Mouse (Mus musculus) yolk sac, embryonic 10.5 days (tissue): ENCODE data around the gene Zfp629.

Experiments used
- DNase-seq: peaks from one replicate; pipeline ENCODE4 v3.0.0-alpha.2; 2017; ENCODE audit warnings: low spot score

Gene Zfp629

DNA sequence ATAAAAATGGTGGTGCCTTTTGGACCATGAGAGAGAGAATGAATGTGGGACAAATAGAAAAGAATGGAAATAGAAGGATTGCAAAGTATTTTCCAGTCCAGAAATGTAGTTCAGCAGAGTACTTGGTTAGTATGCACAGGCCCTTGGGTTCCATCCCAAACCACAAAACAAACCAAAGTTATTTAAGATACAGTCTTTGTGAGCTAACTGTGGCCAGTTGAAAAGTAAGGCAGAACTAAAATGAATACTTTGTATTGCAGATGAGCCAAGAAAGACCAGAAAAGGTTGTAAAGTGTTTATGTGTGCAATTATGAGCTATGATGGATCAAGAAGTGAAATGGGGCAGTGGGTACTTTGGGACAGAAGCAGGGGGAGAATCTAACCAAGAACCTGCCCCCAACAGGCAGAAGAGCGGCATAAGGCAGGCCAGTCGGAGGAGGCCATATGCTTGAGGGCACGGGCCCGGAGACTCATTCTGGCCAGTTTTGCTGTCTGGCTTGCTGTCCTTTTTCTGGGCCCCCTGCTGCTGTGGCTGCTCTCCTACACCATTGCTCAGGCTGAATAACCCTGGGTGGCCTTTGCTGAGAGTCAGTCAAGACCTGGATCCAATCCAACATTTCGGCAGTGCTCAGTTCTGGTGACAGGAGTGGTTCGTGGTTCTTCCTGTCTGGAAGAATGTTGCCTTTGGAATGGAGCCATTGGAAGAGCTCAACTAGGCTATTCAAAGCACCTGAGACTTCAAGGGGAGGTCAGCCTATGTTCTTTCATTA lies 51.0 kb downstream of the Zfp629 start:
- DNase-seq: no peak

DNA sequence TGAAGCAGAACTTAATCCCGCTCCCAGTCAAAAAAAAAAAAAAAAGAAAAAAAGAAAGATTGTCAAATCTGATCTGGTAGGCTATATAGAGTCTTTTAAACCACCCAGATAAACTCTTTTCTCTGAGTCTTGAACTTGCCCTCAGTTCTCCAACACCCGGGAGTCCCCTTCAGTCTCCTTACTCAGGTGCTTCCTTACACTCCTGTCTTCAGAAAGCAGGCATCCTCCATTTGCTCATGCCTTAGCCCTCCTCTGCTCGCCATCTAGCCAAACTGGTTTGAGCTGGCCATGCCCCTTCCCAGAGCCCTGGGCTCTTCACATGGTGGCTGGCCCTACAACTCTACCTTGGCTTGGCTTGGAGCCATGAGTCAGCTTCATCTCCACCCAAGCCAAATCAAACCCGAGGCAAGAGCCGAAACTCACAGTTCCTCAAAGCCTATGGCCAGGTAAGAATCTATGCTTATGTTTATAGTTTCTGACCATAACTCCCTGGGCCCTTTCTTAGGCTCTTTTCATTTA lies 54.2 kb downstream of the Zfp629 start, which contains the start of gene Tmem265:
Tmem265 (plus strand) TSS at position 51 of the 519 bp plus-strand sequence.
- no peak for DNase-seq

DNA sequence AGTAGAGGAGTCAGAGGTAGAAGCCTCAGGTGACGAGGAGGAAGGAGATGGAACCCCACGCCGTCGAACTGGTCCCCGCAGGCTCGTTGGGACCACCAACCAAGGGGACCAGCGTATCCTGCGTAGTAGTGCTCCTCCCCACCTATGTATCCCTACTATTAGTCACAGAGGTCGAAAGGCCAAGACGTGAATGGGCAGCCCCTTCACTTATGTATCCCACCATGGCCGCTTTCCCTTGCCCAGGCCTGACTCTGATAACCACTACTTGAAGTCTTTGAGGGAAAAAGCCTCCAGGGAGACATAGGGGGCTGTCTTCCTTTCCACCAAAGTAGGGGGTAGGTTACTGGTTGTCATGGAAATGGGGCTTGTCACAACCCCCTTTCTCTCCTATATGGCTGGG lies 55.0 kb downstream of the Zfp629 start:
- DNase-seq: no peak
